Mouse (Mus musculus) central nervous system, embryonic 14 days (tissue): ENCODE data around the gene Emsy. TPM values are rescaled to one million over a fixed set of nuclear protein-coding genes. Genes with fewer than 3 reads are reported as not detected.

ENCODE experiments used
- polyA plus RNA-seq: library from polyadenylated mRNA; depleted of rRNA; stranded (reverse); fragments of >200 nt; gene quantifications from 2 replicates; pipeline ENCODE4 v1.2.3, GENCODE M21; 2012; rRNA removed

Emsy gene
- polyA plus RNA-seq = 58.2 TPM in 2 replicates

GRCm38 (mm10) chr7:98656531-98657221 lies at the start of gene Emsy:
TSS of gene Emsy (minus strand) at chr7:98656783.

GRCm38 (mm10) chr7:98702283-98703240 lies 46.0 kb upstream of the Emsy start, which contains the start of gene Thap12:
TSS of gene Thap12 (plus strand) at chr7:98703103.

Other genes starting within 250 kb of the Emsy start
- gene Gucy2d, start 216.4 kb downstream of the Emsy start, polyA plus RNA-seq = 0.07 and 0.15 TPM in 2 replicates
- gene Lrrc32, start 167.5 kb downstream of the Emsy start, polyA plus RNA-seq = 4.3 and 6.8 TPM in 2 replicates
- 38.6 and 39.5 TPM in 2 replicates for gene Thap12, start 46.3 kb upstream of the Emsy start, polyA plus RNA-seq
- gene Wnt11, start 178.3 kb upstream of the Emsy start, polyA plus RNA-seq = 5.0 and 20.0 TPM in 2 replicates